Mouse (Mus musculus) MEL (cell line): ENCODE data around the gene Vti1a.

Source experiments
- CHD2 ChIP-seq: IDR thresholded peaks from 2 replicates; pipeline ENCODE4 v1.6.1; 2011; ENCODE audit warnings: low read length, improper control_type of control experiment
- CTCF ChIP-seq, 3 experiments: IDR thresholded peaks in 2 of 3; conservative IDR thresholded peaks in 1 of 3; 2 replicates each; pipeline ENCODE4 v1.5.1; 2011 to 2012; ENCODE audit warnings: low read length in 3 of 3, low read depth in 2 of 3, mild to moderate bottlenecking in 2 of 3, improper control_type of control experiment in 1 of 3, inconsistent platforms in 1 of 3, mixed read lengths in 1 of 3, moderate library complexity in 1 of 3; ENCODE audit not compliant: control insufficient read depth in 1 of 3, insufficient read depth in 1 of 3, poor library complexity in 1 of 3, severe bottlenecking in 1 of 3
- ELF1 ChIP-seq: IDR thresholded peaks from 2 replicates; pipeline ENCODE4 v1.6.1; 2014; ENCODE audit warnings: low read depth, mild to moderate bottlenecking, inconsistent platforms, low read length, improper control_type of control experiment, moderate library complexity
- MEF2A ChIP-seq: IDR thresholded peaks from 2 replicates; pipeline ENCODE4 v1.6.1; 2014; ENCODE audit warnings: low read depth, mild to moderate bottlenecking, inconsistent platforms, low read length, improper control_type of control experiment; ENCODE audit not compliant: poor library complexity, insufficient replicate concordance, severe bottlenecking; ENCODE audit errors: extremely low read depth
- POLR2AphosphoS5 ChIP-seq: IDR thresholded peaks from 2 replicates; pipeline ENCODE4 v1.6.1; 2012; ENCODE audit warnings: low read depth, borderline replicate concordance, mild to moderate bottlenecking, inconsistent platforms, low read length, moderate library complexity, mixed read lengths
- RCOR1 ChIP-seq: IDR thresholded peaks from 2 replicates; pipeline ENCODE4 v1.6.1; 2012; ENCODE audit warnings: low read depth, mild to moderate bottlenecking, inconsistent platforms, low read length, improper control_type of control experiment

DNA sequence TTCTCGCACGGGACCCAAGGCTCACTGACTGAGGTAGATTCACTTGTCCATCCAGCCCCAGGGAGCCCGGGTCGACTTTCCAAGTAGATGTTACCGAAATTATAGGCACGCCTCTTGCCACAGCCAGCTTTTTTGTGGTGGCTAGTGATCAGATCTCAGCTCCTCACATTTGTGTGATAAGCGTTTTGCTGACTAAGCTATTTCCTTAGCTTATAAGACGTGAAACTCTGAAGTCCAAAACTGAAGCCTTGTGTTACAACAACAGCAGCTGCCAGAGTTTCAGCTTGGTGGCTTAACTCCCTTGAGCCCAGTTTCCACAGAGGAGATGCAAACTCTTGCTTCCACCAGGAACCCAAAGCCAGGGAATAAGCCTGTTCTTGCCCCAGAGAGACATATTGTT, 6.5 kb downstream of the Vti1a start:
- TF ChIP-seq ELF1 (no peak), MEF2A (no peak), CHD2 (no peak), RCOR1 (no peak), CTCF (IDR thresholded peaks at IDR 0.05 in 2 of 3, conservative IDR thresholded peaks at IDR 0.05 in 1 of 3; ENCODE audit: control insufficient read depth in 1 of 3, insufficient read depth in 1 of 3, low read depth in 2 of 3, low read length in 3 of 3, poor library complexity in 1 of 3, severe bottlenecking in 1 of 3) (no peak), POLR2AphosphoS5 (no peak)
